Mouse (Mus musculus): Measurements from ENCODE around the gene Mt2. TPM values are rescaled to one million over a fixed set of nuclear protein-coding genes. Genes with fewer than 3 reads are reported as not detected.

Gene Mt2
- polyA plus RNA-seq, 1 experiment: 56.0 TPM

- under 1% methylated on average over 68 of the region's 68 CpGs for WGBS
Observed at GRCm38 (mm10) chr8:94214252-94215173, 42.0 kb downstream of the Mt2 start, which contains the start of gene Nup93. Gene Nup93, plus strand, starts transcription at chr8:94214564.

More at GRCm38 (mm10) chr8:94214252-94215173, 42.0 kb downstream of the Mt2 start, which contains the start of gene Nup93:
- Histone ChIP-seq H3K4me3 (replicated peaks; ENCODE audit: extremely low read depth, low read depth, low read length) (peak within 1 kb of the TSS; percentile 88), H3K4me1 (ENCODE audit: control insufficient read depth, insufficient read depth, low read length) (peaks cover 3% of the 10 kb centered on the region; the same call in 1 of the 2 replicates)
- TF ChIP-seq CTCF (IDR thresholded peaks at IDR 0.05; ENCODE audit: insufficient read depth, low read length) (no peak), POLR2A (IDR thresholded peaks at IDR 0.05; ENCODE audit: borderline replicate concordance, extremely low read depth, low read depth, low read length) (peak; percentile 94; the same call in 1 of the 2 replicates)
- peak; percentile 93 for DNase-seq

Other genes starting within 250 kb of the Mt2 start
- 120 and 134 TPM in 2 replicates for gene Amfr, start 159.8 kb upstream of the Mt2 start, polyA plus RNA-seq (2012; rRNA removed)
- 25.0 and 34.4 TPM in 2 replicates for gene Nudt21, start 135.6 kb upstream of the Mt2 start, polyA plus RNA-seq (2012; rRNA removed)
- gene Ogfod1, start 135.5 kb upstream of the Mt2 start, polyA plus RNA-seq (2012; rRNA removed): 5.8 and 7.5 TPM in 2 replicates
- 16.0 and 21.5 TPM in 2 replicates for gene Bbs2, start 73.7 kb upstream of the Mt2 start, polyA plus RNA-seq (2012; rRNA removed)
- gene Mt4, start 35.5 kb upstream of the Mt2 start, polyA plus RNA-seq (2012; rRNA removed): 935 TPM in 1 of 2 replicates, not detected in the other
- gene Mt3, start 20.1 kb upstream of the Mt2 start, polyA plus RNA-seq (2012; rRNA removed): 1.4 and 1.6 TPM in 2 replicates
- gene Mt1, start 6.4 kb downstream of the Mt2 start, polyA plus RNA-seq (2012; rRNA removed): 417 and 493 TPM in 2 replicates
- 10.7 and 15.9 TPM in 2 replicates for gene Nup93, start 41.9 kb downstream of the Mt2 start, polyA plus RNA-seq (2012; rRNA removed)
- 0.27 and 0.29 TPM in 2 replicates for gene Slc12a3, start 156.5 kb downstream of the Mt2 start, polyA plus RNA-seq (2012; rRNA removed)
- gene Herpud1, start 213.8 kb downstream of the Mt2 start, polyA plus RNA-seq (2012; rRNA removed): 341 and 489 TPM in 2 replicates

Data from lung, adult 2 months (tissue).